Mouse (Mus musculus) forebrain, embryonic 15.5 days (tissue): ENCODE measurements around the gene Dntt. TPM values are rescaled to one million over a fixed set of nuclear protein-coding genes. Genes with fewer than 3 reads are reported as not detected.

Experiments used
- ATAC-seq: fragments of 200-750 bp; cut with Nextera tagmentation; replicated peaks from 2 replicates; pipeline ENCODE4 v1.8.0; 2017; ENCODE audit warnings: mild to moderate bottlenecking, moderate TSS enrichment, moderate library complexity
- H3K27ac ChIP-seq: fragments of 300-500 bp; sonication (generic); replicated peaks from 2 replicates; pipeline ENCODE4 v1.5.1; 2015; ENCODE audit warnings: mild to moderate bottlenecking, inconsistent platforms
- H3K27me3 ChIP-seq: fragments of 300-500 bp; sonication (generic); 2 replicates; pipeline ENCODE4 v1.6.1; 2015; ENCODE audit warnings: inconsistent platforms
- H3K36me3 ChIP-seq: fragments of 300-500 bp; sonication (generic); 2 replicates; pipeline ENCODE4 v1.6.1; 2015; ENCODE audit warnings: mild to moderate bottlenecking, inconsistent platforms
- H3K4me1 ChIP-seq: fragments of 300-500 bp; sonication (generic); 2 replicates; pipeline ENCODE4 v1.6.1; 2015; ENCODE audit warnings: inconsistent platforms
- H3K4me2 ChIP-seq: fragments of 300-500 bp; sonication (generic); replicated peaks from 2 replicates; pipeline ENCODE4 v1.6.1; 2015; ENCODE audit warnings: mild to moderate bottlenecking, inconsistent platforms
- H3K4me3 ChIP-seq: fragments of 300-500 bp; sonication (generic); 2 replicates; pipeline ENCODE4 v1.5.1; 2015; ENCODE audit warnings: mild to moderate bottlenecking, inconsistent platforms
- H3K9ac ChIP-seq: fragments of 300-500 bp; sonication (generic); replicated peaks from 2 replicates; pipeline ENCODE4 v1.6.1; 2015; ENCODE audit warnings: mild to moderate bottlenecking, inconsistent platforms
- H3K9me3 ChIP-seq: fragments of 300-500 bp; sonication (generic); 2 replicates; pipeline ENCODE4 v1.6.1; 2016; ENCODE audit warnings: inconsistent platforms
- WGBS: fragments of 180-500 bp; shearing (Covaris S2); methylation state at CpG from one replicate; pipeline ENCODE4 v1.1.7; 2015; ENCODE audit warnings: mixed read lengths; 5-methylcytosine and 5-hydroxymethylcytosine counted together
- polyA plus RNA-seq: library from polyadenylated mRNA; unstranded; fragments of >200 nt; fragmentation: Nextera tagmentation; extraction: Ambion mirVana; gene quantifications from 2 replicates; pipeline ENCODE4 v1.2.1, GENCODE M21; 2015

Dntt gene
- polyA plus RNA-seq, 1 experiment from 2014 or later, result not detected

DNA sequence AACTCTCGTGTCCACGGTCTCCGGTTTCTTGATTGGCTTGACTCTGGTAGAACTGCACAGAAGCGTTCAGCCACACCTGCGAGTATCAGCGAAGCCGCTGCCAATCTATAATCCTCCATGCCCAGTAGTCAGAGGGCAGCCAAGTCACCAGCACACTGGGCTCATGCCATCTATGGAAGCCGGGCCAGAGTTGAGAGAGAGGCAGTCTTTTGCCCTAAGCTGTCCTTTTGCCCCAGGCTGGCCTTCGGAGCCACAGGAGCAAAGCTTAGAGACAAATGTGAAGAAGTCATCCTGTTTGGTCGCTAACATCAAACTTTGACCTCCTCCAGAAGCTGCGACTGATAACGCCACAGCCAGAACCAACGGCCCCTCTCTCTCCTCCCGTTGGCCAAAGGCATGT lies 54.6 kb downstream of the Dntt start:
- Histone ChIP-seq H3K27me3 (no peaks in the 10 kb centered on the region), H3K4me1 (peaks cover 10% of the 10 kb centered on the region), H3K4me2 (no peak overlapping the region), H3K9ac (no peak overlapping the region), H3K9me3 (no peaks in the 10 kb centered on the region), H3K27ac (no peak overlapping the region), H3K36me3 (no peaks in the 10 kb centered on the region), H3K4me3 (no peak overlapping the region)
- no peak for ATAC-seq
- WGBS, result 94% methylated on average over 14 of the region's 14 CpGs

DNA sequence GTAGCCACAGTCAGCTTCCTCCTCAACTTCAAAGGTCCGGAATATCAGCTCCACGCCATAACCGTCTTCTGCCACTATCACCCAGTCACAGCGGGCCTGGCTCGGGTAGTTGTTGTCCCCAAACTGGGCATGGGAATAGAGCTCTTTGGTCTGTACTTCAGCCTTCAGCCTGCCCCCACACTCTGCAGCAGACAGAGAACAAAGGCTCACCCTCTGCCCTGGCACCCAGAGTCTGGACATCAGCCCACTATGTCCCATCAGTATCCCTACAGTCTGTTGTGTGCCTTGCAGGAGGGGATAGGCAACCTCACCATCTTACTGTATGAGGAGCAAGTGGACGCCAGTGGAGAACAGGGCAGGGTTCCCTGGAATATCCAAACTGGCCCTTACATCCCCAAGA lies 57.2 kb downstream of the Dntt start:
- H3K4me1 ChIP-seq, result peaks cover 14% of the 10 kb centered on the region
- H3K27me3 ChIP-seq, result no peaks in the 10 kb centered on the region
- ATAC-seq, result peak; percentile 18

DNA sequence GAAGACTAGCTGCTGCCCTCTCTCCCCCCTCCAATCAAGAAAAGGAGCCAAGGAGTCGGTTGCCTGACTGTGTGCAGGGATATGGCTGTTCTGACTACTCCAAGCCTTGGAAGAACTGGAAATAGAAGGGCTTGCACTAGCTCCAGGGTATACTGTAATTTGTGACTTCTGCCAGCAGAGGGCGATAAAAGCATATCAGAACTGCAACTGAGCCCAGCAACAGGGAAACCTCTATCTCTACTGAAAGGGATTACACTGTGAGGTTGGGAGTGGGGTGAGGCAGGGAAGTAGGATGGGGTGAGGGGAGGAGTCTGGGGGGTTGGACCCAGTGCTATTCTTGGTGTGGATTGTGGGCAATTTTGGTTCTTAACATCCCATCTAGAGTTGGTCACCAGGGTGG lies 57.6 kb downstream of the Dntt start:
- Histone ChIP-seq H3K27ac (no peak overlapping the region), H3K4me1 (peaks cover 11% of the 10 kb centered on the region), H3K4me2 (no peak overlapping the region), H3K9ac (no peak overlapping the region), H3K4me3 (no peak overlapping the region), H3K9me3 (no peaks in the 10 kb centered on the region), H3K27me3 (no peaks in the 10 kb centered on the region), H3K36me3 (no peaks in the 10 kb centered on the region)
- 14% methylated on average over 2 of the region's 2 CpGs for WGBS
- peak; percentile 66 for ATAC-seq

More for the DNA sequence above, 57.2 kb downstream of the Dntt start:
- Histone ChIP-seq H3K4me2 (no peak overlapping the region), H3K27ac (no peak overlapping the region), H3K9ac (no peak overlapping the region), H3K9me3 (no peaks in the 10 kb centered on the region), H3K36me3 (no peaks in the 10 kb centered on the region), H3K4me3 (no peak overlapping the region)
- 86% methylated on average over 6 of the region's 6 CpGs for WGBS

DNA sequence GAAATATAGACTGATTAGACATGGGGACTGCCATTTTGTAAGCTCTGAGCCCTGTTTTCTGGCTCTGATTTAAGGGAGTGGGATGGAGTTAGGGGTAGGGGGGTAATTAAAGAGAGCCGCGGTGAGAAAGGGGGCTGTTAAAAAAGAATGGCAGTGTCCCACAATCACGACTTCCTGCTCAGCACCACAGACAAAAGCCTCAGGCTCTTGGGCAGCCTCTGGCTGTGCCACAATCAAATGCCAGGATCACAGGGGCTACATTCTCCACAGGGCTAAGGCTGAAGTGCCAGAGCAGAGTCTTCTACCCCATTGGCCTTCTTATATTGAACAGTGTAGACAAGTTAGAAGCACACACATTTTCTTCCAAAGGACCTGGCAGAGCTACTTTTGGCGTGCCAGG lies 58.8 kb downstream of the Dntt start:
- H3K4me1 ChIP-seq, result peaks cover 9% of the 10 kb centered on the region
- no peak overlapping the region for H3K4me3 ChIP-seq
- no peak overlapping the region for H3K4me2 ChIP-seq
- no peaks in the 10 kb centered on the region for H3K9me3 ChIP-seq
- no peak overlapping the region for H3K27ac ChIP-seq
- H3K9ac ChIP-seq, result no peak overlapping the region
- ATAC-seq, result no peak
- no peaks in the 10 kb centered on the region for H3K36me3 ChIP-seq
- no peaks in the 10 kb centered on the region for H3K27me3 ChIP-seq
- WGBS, result 26% methylated on average over 4 of the region's 4 CpGs

DNA sequence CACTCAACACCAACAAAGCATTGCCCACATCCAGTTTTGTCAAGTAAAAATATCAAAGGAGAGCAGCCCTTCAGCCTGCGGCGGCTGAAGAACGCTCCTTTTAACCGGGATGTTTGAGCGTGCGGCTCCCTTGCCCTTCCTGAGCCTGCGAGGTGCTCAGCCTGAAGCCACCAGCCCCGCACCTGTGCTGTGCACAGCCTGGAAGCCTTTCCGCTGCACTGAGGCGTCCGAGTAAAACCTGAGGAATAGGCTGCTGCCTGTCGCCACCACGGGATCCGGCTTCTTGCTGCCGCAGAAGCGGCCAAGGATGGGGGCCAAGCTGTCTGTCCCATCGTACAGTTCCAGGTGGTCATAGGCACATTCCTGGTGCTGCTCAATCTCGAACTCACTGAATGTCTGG lies 59.4 kb downstream of the Dntt start:
- Histone ChIP-seq H3K4me3 (no peak overlapping the region), H3K9me3 (no peaks in the 10 kb centered on the region), H3K4me2 (no peak overlapping the region), H3K27me3 (no peaks in the 10 kb centered on the region), H3K9ac (no peak overlapping the region), H3K36me3 (no peaks in the 10 kb centered on the region), H3K4me1 (peaks cover 9% of the 10 kb centered on the region), H3K27ac (no peak overlapping the region)
- no peak for ATAC-seq
- WGBS, result 49% methylated on average over 18 of the region's 18 CpGs

DNA sequence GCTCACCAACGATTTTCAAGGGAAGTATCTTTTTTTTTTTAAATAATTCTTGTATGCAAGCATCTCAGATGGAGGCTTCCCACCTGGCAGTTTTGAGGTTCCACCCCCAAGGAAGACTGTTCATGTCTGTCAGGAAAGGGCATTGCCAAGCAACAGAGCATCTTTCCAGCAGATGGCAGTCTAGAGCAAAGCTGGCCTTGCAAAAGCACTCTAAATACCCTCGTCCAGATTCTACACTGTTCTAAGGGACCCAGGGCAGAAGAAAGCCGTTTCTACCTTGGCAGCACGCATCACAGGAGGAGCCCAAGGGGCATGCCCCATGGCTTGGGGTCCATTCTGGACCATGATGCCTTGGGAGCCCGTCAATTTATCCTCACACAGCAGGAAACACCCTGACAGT lies 60.8 kb downstream of the Dntt start:
- no peaks in the 10 kb centered on the region for H3K9me3 ChIP-seq

DNA sequence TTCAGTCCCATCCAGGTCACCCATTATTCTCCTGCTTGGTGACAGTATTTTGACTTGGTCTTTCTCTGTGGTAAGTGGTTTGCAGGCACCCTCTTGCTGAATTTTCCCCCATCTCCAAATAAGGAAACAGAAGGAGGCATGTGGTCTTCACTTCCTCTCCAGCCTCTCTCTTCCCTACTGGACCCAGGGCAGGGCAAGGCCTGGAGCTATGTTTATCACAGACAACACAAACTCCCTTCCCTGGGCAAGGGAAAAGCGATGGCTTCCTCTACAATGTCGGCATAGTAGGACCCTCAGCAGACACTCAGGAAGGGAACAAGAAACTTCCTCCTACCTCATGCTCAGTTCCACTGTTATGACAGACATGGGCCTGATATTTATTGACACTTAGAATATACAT lies 62.8 kb downstream of the Dntt start:
- no peak for ATAC-seq
- H3K4me3 ChIP-seq, result no peak overlapping the region
- H3K9me3 ChIP-seq, result no peaks in the 10 kb centered on the region
- no peaks in the 10 kb centered on the region for H3K27me3 ChIP-seq
- WGBS, result 91% methylated on average over 2 of the region's 2 CpGs
- H3K4me2 ChIP-seq, result no peak overlapping the region
- no peak overlapping the region for H3K9ac ChIP-seq
- H3K4me1 ChIP-seq, result peaks cover 9% of the 10 kb centered on the region
- H3K36me3 ChIP-seq, result no peaks in the 10 kb centered on the region
- H3K27ac ChIP-seq, result no peak overlapping the region

More for the DNA sequence above, 60.8 kb downstream of the Dntt start:
- WGBS, result 6% methylated on average over 5 of the region's 5 CpGs
- ATAC-seq, result peak; percentile 42
- no peaks in the 10 kb centered on the region for H3K27me3 ChIP-seq
- no peaks in the 10 kb centered on the region for H3K36me3 ChIP-seq
- H3K4me3 ChIP-seq, result no peak overlapping the region
- H3K4me2 ChIP-seq, result no peak overlapping the region
- peaks cover 9% of the 10 kb centered on the region for H3K4me1 ChIP-seq
- H3K9ac ChIP-seq, result 0 out of 2 replicates have a peak overlapping the region, but pooled peaks have one; percentile 14
- H3K27ac ChIP-seq, result no peak overlapping the region

DNA sequence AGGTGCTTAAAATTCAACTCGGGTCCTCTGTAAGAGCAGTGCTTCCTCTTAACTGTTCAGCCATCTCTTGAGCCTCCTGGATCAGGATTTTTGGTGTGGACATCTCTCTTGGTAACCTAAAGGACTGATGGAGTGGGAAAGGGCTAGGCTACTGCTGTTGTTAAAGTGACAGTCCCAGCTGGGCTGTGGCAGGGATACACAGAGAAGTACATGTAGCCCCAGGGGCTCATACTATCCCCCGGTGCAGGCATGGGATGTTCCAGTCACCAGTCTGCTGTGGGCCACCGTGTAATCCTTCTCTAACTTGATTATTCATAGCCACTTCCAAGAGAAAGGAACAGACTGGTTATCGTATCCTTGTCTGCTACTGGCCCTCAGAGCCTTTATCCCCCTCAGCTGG lies 68.0 kb downstream of the Dntt start:
- no peaks in the 10 kb centered on the region for H3K36me3 ChIP-seq
- no peaks in the 10 kb centered on the region for H3K27me3 ChIP-seq
- no peak overlapping the region for H3K4me3 ChIP-seq
- H3K4me2 ChIP-seq, result no peak overlapping the region
- ATAC-seq, result no peak
- no peak overlapping the region for H3K27ac ChIP-seq
- H3K9ac ChIP-seq, result no peak overlapping the region
- H3K4me1 ChIP-seq, result peaks cover 13% of the 10 kb centered on the region
- 47% methylated on average over 4 of the region's 4 CpGs for WGBS
- H3K9me3 ChIP-seq, result no peaks in the 10 kb centered on the region

DNA sequence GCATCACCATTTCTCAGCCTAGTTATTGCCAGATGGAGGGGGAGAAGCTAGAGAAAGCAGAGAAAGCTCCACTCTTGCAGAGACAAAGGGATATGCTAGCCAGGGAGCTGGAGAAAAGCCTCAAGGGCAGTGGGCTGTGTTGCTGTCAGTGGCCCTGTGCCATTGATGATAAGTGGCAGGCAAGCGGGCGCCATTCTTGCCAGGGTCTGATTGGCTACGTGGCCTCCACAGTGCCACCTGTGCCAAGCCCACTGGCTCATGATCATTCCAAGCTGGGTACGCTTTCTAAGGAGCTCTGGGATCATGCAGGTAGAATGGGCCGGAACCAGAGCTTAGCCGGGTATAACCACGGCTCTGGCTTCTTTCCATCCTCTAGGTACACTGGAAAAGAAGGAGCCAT lies 71.8 kb downstream of the Dntt start:
- ATAC-seq, result peak; percentile 68
- 62% methylated on average over 7 of the region's 7 CpGs for WGBS
- Histone ChIP-seq H3K9me3 (no peaks in the 10 kb centered on the region), H3K9ac (no peak overlapping the region), H3K36me3 (no peaks in the 10 kb centered on the region), H3K4me3 (no peak overlapping the region), H3K27ac (peak overlapping the region; percentile 70), H3K27me3 (peaks cover 5% of the 10 kb centered on the region; the same call in 1 of the 2 replicates), H3K4me2 (no peak overlapping the region), H3K4me1 (peaks cover 13% of the 10 kb centered on the region)

DNA sequence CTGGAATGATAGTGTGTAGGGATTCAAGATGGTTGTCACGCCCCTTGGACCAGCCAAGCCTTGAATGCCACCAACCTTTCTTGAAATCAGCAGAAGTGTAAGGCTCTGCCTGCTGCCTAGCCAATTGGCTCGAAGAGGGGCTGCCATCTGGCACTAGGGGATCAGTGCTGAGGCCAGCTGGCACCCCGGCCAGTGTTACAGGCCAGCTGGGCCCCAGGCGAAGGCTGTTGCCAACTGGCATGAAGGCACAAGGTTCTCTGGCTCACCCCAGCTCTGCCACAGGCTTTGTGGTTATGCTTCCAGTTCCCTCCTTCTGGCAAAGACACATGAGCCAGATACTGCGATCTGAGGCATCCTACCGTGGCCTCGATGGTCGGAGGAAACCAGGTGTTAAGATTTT lies 72.3 kb downstream of the Dntt start:
- Histone ChIP-seq H3K4me1 (peaks cover 13% of the 10 kb centered on the region), H3K9me3 (no peaks in the 10 kb centered on the region), H3K4me2 (no peak overlapping the region), H3K27ac (peak overlapping the region; percentile 70), H3K9ac (no peak overlapping the region), H3K4me3 (no peak overlapping the region), H3K27me3 (peaks cover 10% of the 10 kb centered on the region; the same call in 1 of the 2 replicates), H3K36me3 (no peaks in the 10 kb centered on the region)
- WGBS, result 48% methylated on average over 8 of the region's 8 CpGs
- ATAC-seq, result peak; percentile 92

DNA sequence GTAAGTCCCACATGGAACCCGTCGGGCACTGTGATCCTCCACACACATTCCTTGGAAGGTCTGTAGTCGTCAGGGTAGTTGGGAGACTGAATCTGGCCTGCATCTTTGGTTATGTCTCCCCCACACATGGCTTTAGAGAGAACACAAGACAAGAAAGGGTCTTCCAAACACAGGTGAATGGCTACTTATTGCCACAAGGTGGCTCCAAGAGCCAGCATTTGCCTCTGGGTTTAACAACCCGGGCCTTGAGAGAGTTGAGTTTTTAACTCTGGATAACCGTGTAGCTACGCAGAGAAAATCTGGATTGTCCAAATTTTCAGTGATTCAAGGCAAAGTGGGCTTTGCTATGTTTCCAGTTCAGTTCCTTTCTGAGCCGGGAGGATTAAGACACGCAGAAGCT lies 75.8 kb downstream of the Dntt start:
- no peak for ATAC-seq
- H3K9ac ChIP-seq, result no peak overlapping the region
- H3K4me2 ChIP-seq, result no peak overlapping the region
- no peak overlapping the region for H3K4me3 ChIP-seq
- no peaks in the 10 kb centered on the region for H3K36me3 ChIP-seq
- H3K27ac ChIP-seq, result no peak overlapping the region
- peaks cover 28% of the 10 kb centered on the region for H3K4me1 ChIP-seq
- 31% methylated on average over 8 of the region's 8 CpGs for WGBS
- H3K9me3 ChIP-seq, result no peaks in the 10 kb centered on the region
- peaks cover 20% of the 10 kb centered on the region; the same call in 1 of the 2 replicates for H3K27me3 ChIP-seq

DNA sequence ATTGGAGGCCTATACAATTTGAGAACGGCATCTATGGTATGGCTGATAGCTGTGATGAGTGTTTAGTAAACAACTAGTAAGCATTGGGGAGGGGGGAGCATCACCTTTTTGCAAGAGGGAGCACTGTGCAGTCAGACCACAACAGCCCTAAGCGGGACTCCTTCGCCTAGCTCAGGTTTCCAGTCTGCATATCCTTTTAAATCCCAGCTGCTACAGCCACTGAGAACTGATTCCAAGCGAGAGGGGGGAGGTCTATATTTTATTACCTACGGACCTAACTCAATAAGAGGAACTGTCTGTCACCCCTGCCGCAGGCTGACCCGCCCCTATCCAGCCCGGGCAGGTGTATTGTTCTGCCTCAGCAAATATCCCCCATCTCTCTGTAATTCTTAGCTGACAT lies 78.5 kb downstream of the Dntt start:
- H3K9ac ChIP-seq, result no peak overlapping the region
- H3K4me2 ChIP-seq, result no peak overlapping the region
- H3K27me3 ChIP-seq, result peaks cover 22% of the 10 kb centered on the region; the same call in 1 of the 2 replicates
- peaks cover 28% of the 10 kb centered on the region for H3K4me1 ChIP-seq
- WGBS, result 69% methylated on average over 8 of the region's 8 CpGs
- no peaks in the 10 kb centered on the region for H3K36me3 ChIP-seq
- no peak for ATAC-seq
- H3K4me3 ChIP-seq, result no peak overlapping the region
- H3K9me3 ChIP-seq, result no peaks in the 10 kb centered on the region
- no peak overlapping the region for H3K27ac ChIP-seq

DNA sequence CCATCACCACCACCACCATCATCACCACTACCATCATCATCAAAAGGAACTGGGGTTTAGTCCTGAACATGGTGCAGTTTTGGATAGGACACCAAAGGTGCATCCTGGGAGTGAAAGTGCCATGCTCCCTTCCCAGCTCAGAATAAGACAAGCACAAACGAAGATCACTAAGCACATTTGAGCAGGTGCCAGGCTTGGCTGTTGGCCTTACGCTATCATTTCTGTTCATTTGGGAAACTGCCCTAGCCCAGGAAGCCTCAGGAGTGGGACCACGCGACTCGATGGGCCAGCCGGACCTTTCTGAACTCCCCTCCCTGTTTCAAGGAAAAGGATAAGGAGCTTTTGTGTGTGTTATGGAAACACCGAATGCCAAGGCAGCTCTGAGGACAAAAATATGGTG lies 79.6 kb downstream of the Dntt start:
- H3K27me3 ChIP-seq, result peaks cover 20% of the 10 kb centered on the region; the same call in 1 of the 2 replicates
- H3K4me2 ChIP-seq, result no peak overlapping the region
- no peaks in the 10 kb centered on the region for H3K9me3 ChIP-seq
- H3K9ac ChIP-seq, result no peak overlapping the region
- peaks cover 32% of the 10 kb centered on the region for H3K4me1 ChIP-seq
- peak overlapping the region; percentile 49 for H3K27ac ChIP-seq
- 44% methylated on average over 7 of the region's 7 CpGs for WGBS
- no peaks in the 10 kb centered on the region for H3K36me3 ChIP-seq
- H3K4me3 ChIP-seq, result no peak overlapping the region
- ATAC-seq, result no peak
